Mouse (Mus musculus) bone marrow macrophage, adult 2 months (primary cell): ENCODE results near the gene BC005537. TPM values are rescaled to one million over a fixed set of nuclear protein-coding genes. Genes with fewer than 3 reads are reported as not detected.

Experiments used
- H3K27ac ChIP-seq: 2 replicates; pipeline ENCODE4 v1.5.1; 2012; ENCODE audit warnings: low read depth, low read length; ENCODE audit not compliant: insufficient read depth
- H3K4me1 ChIP-seq: 2 replicates; pipeline ENCODE4 v1.6.1; 2012; ENCODE audit warnings: low read length; ENCODE audit not compliant: control insufficient read depth, insufficient read depth
- H3K4me3 ChIP-seq: 2 replicates; pipeline ENCODE4 v1.5.1; 2012; ENCODE audit warnings: mild to moderate bottlenecking, low read length, moderate library complexity; ENCODE audit not compliant: insufficient read depth
- CTCF ChIP-seq: IDR thresholded peaks from 2 replicates; pipeline ENCODE4 v1.5.1; 2012; ENCODE audit warnings: low read depth, mild to moderate bottlenecking, low read length, moderate library complexity
- POLR2A ChIP-seq: IDR thresholded peaks from 2 replicates; pipeline ENCODE4 v1.6.1; 2012; ENCODE audit warnings: mild to moderate bottlenecking, low read depth, low read length, borderline replicate concordance
- polyA plus RNA-seq: library from polyadenylated mRNA; stranded (reverse); fragments of >200 nt; gene quantifications from 2 replicates; pipeline ENCODE4 v1.2.4, GENCODE M21; 2012; ENCODE audit not compliant: missing spikeins, insufficient read depth, insufficient read length

BC005537 gene
- polyA plus RNA-seq, 1 experiment = 575 TPM

DNA sequence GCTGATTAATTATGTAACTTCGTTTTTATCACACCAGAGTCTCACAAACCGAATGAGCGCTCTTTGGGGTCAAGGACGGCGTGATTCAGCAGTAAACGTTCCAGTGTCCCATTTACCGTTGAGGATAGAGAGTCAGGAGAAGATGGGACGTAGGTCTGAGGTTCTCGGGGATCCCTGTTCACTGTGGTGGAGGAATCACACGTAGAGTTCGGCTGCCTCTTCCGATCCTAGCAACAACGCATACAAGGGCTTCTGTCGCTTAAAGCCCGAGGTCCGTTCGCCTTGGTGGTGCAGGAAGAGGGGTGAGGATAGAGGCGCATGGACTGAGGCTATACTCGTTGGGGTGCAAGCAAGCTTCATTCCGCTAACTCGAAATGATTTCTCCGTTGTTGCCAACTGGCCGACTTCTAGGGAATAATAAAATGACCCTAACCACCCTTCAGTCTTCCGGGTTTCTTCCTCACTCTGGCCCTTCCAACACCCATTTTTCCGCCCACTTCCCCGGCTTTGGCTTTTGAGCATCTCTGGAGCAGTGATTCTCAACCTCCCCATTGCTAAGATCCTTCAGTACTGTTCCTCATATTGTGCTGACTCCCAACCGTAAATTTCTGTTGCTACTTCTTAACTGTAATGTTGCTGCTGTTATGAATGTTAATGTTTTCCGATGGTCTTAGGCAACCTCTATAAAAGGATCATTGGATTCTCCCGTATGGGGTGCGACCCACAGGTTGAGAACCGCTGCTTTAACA lies 1.4 kb upstream of the BC005537 start:
- Histone ChIP-seq H3K4me1 (peaks cover 12% of the 10 kb centered on the region), H3K4me3 (peak overlapping the region; percentile 64), H3K27ac (peak overlapping the region; percentile 90)
- TF ChIP-seq POLR2A (no peak), CTCF (no peak)

DNA sequence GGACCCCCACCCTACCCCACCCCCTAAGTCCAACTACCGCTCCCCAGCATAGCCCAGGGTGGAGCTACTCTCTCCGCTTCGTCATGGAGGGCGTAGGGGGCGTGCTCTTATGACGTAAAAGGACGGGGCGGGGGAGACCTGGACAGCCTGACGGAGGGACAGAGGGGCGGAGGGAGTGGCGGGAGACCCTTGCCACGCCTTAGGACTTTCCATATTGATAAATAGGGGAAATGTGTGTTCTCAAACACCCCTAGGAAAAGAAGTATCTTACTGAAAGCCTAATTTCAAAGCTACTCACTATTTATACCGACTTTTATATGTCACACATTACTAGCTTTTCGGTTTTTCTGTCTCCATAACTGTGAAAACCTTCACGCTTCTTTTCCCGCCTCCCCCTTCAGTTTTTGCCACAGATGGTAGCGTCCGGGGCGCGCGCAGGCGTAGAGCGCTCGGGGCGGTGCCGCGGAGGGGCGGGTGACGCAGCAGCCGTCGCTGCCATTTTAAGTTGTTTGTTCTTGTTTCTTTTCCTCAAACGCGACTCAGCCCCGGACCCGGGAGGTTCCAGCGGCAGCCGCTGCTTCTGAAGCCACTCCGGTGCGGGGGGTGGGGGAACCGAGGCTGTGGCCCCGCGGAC lies 666 bp upstream of the BC005537 start:
- peak overlapping the region; percentile 89 for H3K4me3 ChIP-seq
- TF ChIP-seq CTCF (no peak), POLR2A (peak; percentile 77; the same call in 1 of the 2 replicates)
- H3K4me1 ChIP-seq = peaks cover 12% of the 10 kb centered on the region
- peak overlapping the region; percentile 100 for H3K27ac ChIP-seq

GRCm38 (mm10) chr13:24802131-24802691 lies 754 bp downstream of the BC005537 start:
- peak overlapping the region; percentile 100 for H3K27ac ChIP-seq
- peaks cover 13% of the 10 kb centered on the region for H3K4me1 ChIP-seq
- TF ChIP-seq CTCF (no peak), POLR2A (no peak)
- H3K4me3 ChIP-seq = peak overlapping the region; percentile 89

- Histone ChIP-seq H3K4me3 (peak overlapping the region; percentile 89), H3K27ac (peak overlapping the region; percentile 100), H3K4me1 (peaks cover 9% of the 10 kb centered on the region)
- TF ChIP-seq CTCF (no peak), POLR2A (no peak)
These were observed 1.7 kb downstream of the BC005537 start for GRCm38 (mm10) chr13:24803196-24803595.

DNA sequence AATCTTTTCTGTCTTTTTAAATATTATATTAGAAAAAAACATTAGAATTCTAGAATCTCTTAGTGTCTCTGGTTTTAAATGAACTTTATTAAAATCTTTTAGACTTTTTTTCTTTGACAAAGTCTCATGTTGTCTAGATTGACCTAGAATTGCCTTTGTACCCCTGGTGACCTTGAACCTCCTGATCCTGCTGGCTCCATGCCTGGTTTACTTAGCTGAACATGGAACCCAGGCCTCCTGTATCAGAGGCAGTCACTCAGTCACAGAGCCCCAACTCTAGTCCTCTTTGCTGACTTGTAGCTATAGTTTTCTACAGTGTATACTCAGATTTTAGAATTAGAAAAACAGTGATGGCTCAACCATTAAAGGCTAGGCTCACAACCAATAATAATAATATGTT lies 4.6 kb downstream of the BC005537 start:
- TF ChIP-seq CTCF = no peak
- TF ChIP-seq POLR2A = no peak
- peaks cover 6% of the 10 kb centered on the region for H3K4me1 ChIP-seq
- H3K4me3 ChIP-seq = peak overlapping the region; percentile 63
- peak overlapping the region; percentile 60 for H3K27ac ChIP-seq

DNA sequence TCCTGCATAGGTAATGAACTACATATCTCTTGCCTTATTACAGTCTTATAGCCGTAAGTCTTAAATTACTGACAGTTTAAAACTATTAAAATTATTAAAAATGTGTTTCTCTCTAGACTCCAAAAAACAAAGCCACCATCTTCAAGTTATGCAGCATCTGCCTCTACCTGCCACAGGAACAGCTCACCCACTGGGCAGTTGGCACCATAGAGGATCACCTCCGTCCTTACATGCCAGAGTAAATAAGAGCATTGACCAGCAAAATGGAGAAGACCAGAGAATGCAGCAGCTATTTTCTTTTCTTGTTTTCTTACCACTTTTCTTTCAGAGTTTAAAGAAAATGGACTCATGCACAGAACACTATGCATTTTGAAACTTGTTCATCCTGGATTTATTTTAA lies 11.1 kb downstream of the BC005537 start:
- TF ChIP-seq CTCF (no peak), POLR2A (no peak)
- peaks cover 11% of the 10 kb centered on the region for H3K4me1 ChIP-seq

GRCm38 (mm10) chr13:24814616-24815015 lies 13.2 kb downstream of the BC005537 start:
- no peak overlapping the region for H3K4me3 ChIP-seq
- TF ChIP-seq CTCF = no peak
- TF ChIP-seq POLR2A = no peak

More for the DNA sequence above, 11.1 kb downstream of the BC005537 start:
- Histone ChIP-seq H3K4me3 (no peak overlapping the region), H3K27ac (no peak overlapping the region)

GRCm38 (mm10) chr13:24816125-24817092 lies 15.0 kb downstream of the BC005537 start:
- Histone ChIP-seq H3K27ac (no peak overlapping the region), H3K4me1 (peaks cover 6% of the 10 kb centered on the region), H3K4me3 (no peak overlapping the region)
- TF ChIP-seq POLR2A = no peak
- TF ChIP-seq CTCF = no peak

More at GRCm38 (mm10) chr13:24814616-24815015, 13.2 kb downstream of the BC005537 start:
- Histone ChIP-seq H3K27ac (no peak overlapping the region), H3K4me1 (peaks cover 8% of the 10 kb centered on the region)

- H3K4me3 ChIP-seq = no peak overlapping the region
- TF ChIP-seq POLR2A (no peak), CTCF (no peak)
- H3K4me1 ChIP-seq = no peaks in the 10 kb centered on the region
- H3K27ac ChIP-seq = no peak overlapping the region
These were observed 18.5 kb downstream of the BC005537 start for GRCm38 (mm10) chr13:24819931-24820330.
